Mouse (Mus musculus) myocyte (in vitro differentiated cells): ENCODE data around the gene Rabgap1l. TPM values are rescaled to one million over a fixed set of nuclear protein-coding genes. Genes with fewer than 3 reads are reported as not detected.

Experiments
- H3K27me3 ChIP-seq: one replicate; pipeline ENCODE4 v1.6.1; 2011; ENCODE audit not compliant: control insufficient read depth, insufficient read depth, insufficient read length
- H3K36me3 ChIP-seq: one replicate; pipeline ENCODE4 v1.6.1; 2011; ENCODE audit not compliant: control insufficient read depth, insufficient read depth
- H3K4me2 ChIP-seq: one replicate; pipeline ENCODE4 v1.6.1; 2011; ENCODE audit warnings: low read depth, control low read depth
- H3K4me3 ChIP-seq: one replicate; pipeline ENCODE4 v1.5.1; 2011; ENCODE audit warnings: mild to moderate bottlenecking, control low read depth, moderate library complexity
- H3K79me2 ChIP-seq: one replicate; pipeline ENCODE4 v1.6.1; 2011; ENCODE audit not compliant: control insufficient read depth, insufficient read depth
- H3ac ChIP-seq: one replicate; pipeline ENCODE4 v1.6.1; 2011; ENCODE audit not compliant: control insufficient read depth, insufficient read length
- CEBPB ChIP-seq: IDR thresholded peaks from 2 replicates; pipeline ENCODE4 v1.6.1; 2011; ENCODE audit warnings: mild to moderate bottlenecking, moderate library complexity; ENCODE audit not compliant: poor library complexity, insufficient read depth, severe bottlenecking
- E2F4 ChIP-seq: IDR thresholded peaks from one replicate; pipeline ENCODE4 v1.6.1; 2011; ENCODE audit warnings: mild to moderate bottlenecking, control low read depth, moderate library complexity; ENCODE audit not compliant: insufficient read depth
- MAX ChIP-seq: IDR thresholded peaks from one replicate; pipeline ENCODE4 v1.6.1; 2011; ENCODE audit warnings: low read depth, mild to moderate bottlenecking, control low read depth
- MYOD1 ChIP-seq, 3 experiments: IDR thresholded peaks; one replicate each; pipeline ENCODE4 v1.6.1; 2011; ENCODE audit warnings: control low read depth in 2 of 3, low read depth in 2 of 3, mild to moderate bottlenecking in 2 of 3, moderate library complexity in 1 of 3; ENCODE audit not compliant: insufficient read length in 2 of 3, control insufficient read depth in 1 of 3
- MYOG ChIP-seq, 3 experiments: IDR thresholded peaks; one replicate each; pipeline ENCODE4 v1.6.1; 2011; ENCODE audit warnings: control low read depth in 2 of 3, low read depth in 2 of 3, mild to moderate bottlenecking in 2 of 3; ENCODE audit not compliant: insufficient read length in 2 of 3, control insufficient read depth in 1 of 3, insufficient read depth in 1 of 3
- POLR2A ChIP-seq: IDR thresholded peaks from one replicate; pipeline ENCODE4 v1.6.1; 2011; ENCODE audit warnings: low read depth, mild to moderate bottlenecking, control low read depth, moderate library complexity; ENCODE audit not compliant: insufficient read length
- POLR2AphosphoS2 ChIP-seq: IDR thresholded peaks from one replicate; pipeline ENCODE4 v1.6.1; 2011; ENCODE audit warnings: low read depth, control low read depth; ENCODE audit not compliant: insufficient read length
- REST ChIP-seq: IDR thresholded peaks from one replicate; pipeline ENCODE4 v1.6.1; 2011; ENCODE audit warnings: mild to moderate bottlenecking, control low read depth, moderate library complexity; ENCODE audit not compliant: insufficient read depth, insufficient read length
- SRF ChIP-seq: IDR thresholded peaks from one replicate; pipeline ENCODE4 v1.6.1; 2011; ENCODE audit warnings: low read depth; ENCODE audit not compliant: control insufficient read depth, insufficient read length
- TCF12 ChIP-seq: IDR thresholded peaks from one replicate; pipeline ENCODE4 v1.6.1; 2011; ENCODE audit warnings: mild to moderate bottlenecking, control low read depth; ENCODE audit not compliant: poor library complexity, insufficient read depth, severe bottlenecking
- TCF3 ChIP-seq: IDR thresholded peaks from one replicate; pipeline ENCODE4 v1.6.1; 2011; ENCODE audit warnings: low read depth, control low read depth; ENCODE audit not compliant: insufficient read length
- USF1 ChIP-seq: IDR thresholded peaks from one replicate; pipeline ENCODE4 v1.6.1; 2011; ENCODE audit warnings: low read depth, mild to moderate bottlenecking, control low read depth, moderate library complexity
- polyA plus RNA-seq: library from polyadenylated mRNA; unstranded; fragments of >200 nt; fragmentation: generic; extraction: Trizol; gene quantifications from one replicate; pipeline ENCODE4 v1.2.1, GENCODE M21; 2012; ENCODE audit warnings: missing spikeins

Rabgap1l gene
- polyA plus RNA-seq, 1 experiment = 6.3 TPM

DNA sequence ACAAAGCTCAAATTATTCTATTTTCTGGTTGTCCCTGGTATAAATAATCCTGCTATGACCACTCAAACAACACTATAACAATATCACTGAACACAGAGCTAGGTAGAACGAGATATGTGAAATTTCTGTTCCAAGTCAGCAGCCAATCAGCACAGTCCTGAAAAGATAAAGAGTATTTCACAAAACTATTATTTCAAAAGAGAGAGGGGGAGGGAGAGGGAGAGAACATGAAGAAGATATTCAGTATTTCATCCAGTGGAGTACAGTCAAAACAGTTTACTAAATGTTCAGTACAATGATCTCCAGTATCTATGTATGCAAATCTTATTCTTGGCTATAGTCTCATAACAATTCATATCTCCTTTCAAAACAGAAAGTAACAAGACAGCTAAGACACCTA lies 5.1 kb downstream of the Rabgap1l start:
- H3K79me2 ChIP-seq = peaks cover 15% of the 10 kb centered on the region
- H3K4me2 ChIP-seq = no peak overlapping the region
- no peak overlapping the region for H3K4me3 ChIP-seq
- no peak overlapping the region for H3ac ChIP-seq
- no peaks in the 10 kb centered on the region for H3K27me3 ChIP-seq
- H3K36me3 ChIP-seq = no peaks in the 10 kb centered on the region
- TF ChIP-seq TCF12 (no peak), MAX (no peak), POLR2AphosphoS2 (no peak), USF1 (no peak), REST (no peak), E2F4 (no peak), POLR2A (no peak), MYOD1 (IDR thresholded peaks at IDR 0.05; ENCODE audit: control insufficient read depth in 1 of 3, insufficient read length in 2 of 3, low read depth in 2 of 3) (no peak), MYOG (IDR thresholded peaks at IDR 0.05; ENCODE audit: control insufficient read depth in 1 of 3, insufficient read depth in 1 of 3, insufficient read length in 2 of 3, low read depth in 2 of 3) (no peak), TCF3 (no peak), SRF (no peak), CEBPB (no peak)

DNA sequence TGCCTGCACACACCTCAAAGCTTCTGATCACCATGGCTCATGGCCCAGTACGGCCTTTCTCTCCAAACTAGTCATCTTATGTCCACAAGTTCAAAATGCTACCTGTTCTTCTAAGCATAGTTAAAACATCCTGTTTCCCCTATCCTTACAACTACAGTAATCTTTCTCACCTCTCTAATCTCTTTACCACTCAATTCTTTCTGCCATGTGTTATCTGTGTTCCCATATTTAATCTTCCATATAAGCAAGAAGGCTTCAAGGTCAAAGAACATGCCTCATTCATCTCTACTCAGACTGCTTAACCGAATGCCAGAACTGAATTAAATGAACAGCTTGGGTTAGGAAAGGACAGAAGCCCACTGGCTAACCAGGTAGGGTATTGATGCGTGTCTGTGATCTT lies 5.8 kb downstream of the Rabgap1l start:
- Histone ChIP-seq H3K4me3 (no peak overlapping the region), H3K27me3 (no peaks in the 10 kb centered on the region), H3ac (no peak overlapping the region), H3K79me2 (peaks cover 15% of the 10 kb centered on the region), H3K36me3 (no peaks in the 10 kb centered on the region), H3K4me2 (no peak overlapping the region)
- TF ChIP-seq MYOG (IDR thresholded peaks at IDR 0.05; ENCODE audit: control insufficient read depth in 1 of 3, insufficient read depth in 1 of 3, insufficient read length in 2 of 3, low read depth in 2 of 3) = no peak
- no peak for TF ChIP-seq USF1
- no peak for TF ChIP-seq SRF
- no peak for TF ChIP-seq TCF12
- TF ChIP-seq CEBPB = no peak
- no peak for TF ChIP-seq MYOD1 (IDR thresholded peaks at IDR 0.05; ENCODE audit: control insufficient read depth in 1 of 3, insufficient read length in 2 of 3, low read depth in 2 of 3)

DNA sequence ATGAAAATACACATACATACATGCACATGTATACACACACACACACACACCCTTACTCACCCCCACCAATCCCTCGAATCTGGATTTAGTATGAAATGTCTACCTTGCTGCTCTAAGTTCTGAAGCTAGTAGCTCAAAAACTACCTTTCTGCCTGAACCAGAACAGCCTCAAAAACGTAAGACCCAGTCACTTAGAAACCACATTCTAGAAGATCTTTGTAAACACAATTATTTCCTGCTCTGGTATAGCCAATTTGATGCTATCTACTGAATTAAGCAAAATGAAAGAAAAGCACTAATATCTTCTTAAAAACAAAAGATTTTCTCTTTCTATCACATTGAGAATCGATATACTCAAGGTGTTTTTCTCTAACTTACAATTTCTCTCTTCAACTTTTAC lies 6.4 kb downstream of the Rabgap1l start:
- Histone ChIP-seq H3K27me3 (no peaks in the 10 kb centered on the region), H3ac (no peak overlapping the region), H3K4me3 (no peak overlapping the region), H3K79me2 (peaks cover 15% of the 10 kb centered on the region), H3K4me2 (no peak overlapping the region), H3K36me3 (no peaks in the 10 kb centered on the region)
- TF ChIP-seq CEBPB (no peak), MYOG (IDR thresholded peaks at IDR 0.05; ENCODE audit: control insufficient read depth in 1 of 3, insufficient read depth in 1 of 3, insufficient read length in 2 of 3, low read depth in 2 of 3) (no peak), TCF3 (no peak), TCF12 (no peak), POLR2AphosphoS2 (no peak), MYOD1 (IDR thresholded peaks at IDR 0.05; ENCODE audit: control insufficient read depth in 1 of 3, insufficient read length in 2 of 3, low read depth in 2 of 3) (no peak), POLR2A (no peak), MAX (no peak), REST (no peak), USF1 (no peak), E2F4 (no peak), SRF (no peak)

DNA sequence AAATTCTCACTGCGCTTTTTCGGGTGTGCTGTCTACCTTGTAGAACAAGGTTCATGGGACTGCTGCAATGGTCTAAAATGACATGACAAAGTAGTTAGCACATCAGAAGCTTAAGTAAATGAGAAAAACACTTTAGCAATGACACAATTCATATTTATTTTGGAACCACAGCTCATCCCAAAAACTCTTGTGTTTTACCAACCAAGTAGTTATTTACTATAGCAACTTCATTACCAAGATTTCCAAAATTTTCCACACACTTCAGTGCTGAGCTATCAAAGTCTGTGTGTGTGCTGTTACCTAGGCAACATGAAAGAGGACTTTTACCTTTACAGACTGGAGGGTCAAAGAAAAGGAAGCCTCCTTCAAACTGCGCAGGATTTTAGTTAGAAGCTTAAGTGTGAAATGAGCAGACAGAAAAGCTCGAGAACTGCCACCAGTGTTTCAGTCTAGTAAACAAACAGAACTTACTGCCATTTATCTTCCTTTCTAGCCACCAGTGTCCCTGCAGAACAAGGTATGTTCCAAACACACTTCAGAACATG lies 7.3 kb downstream of the Rabgap1l start:
- no peak overlapping the region for H3K4me2 ChIP-seq
- peaks cover 15% of the 10 kb centered on the region for H3K79me2 ChIP-seq
- H3K27me3 ChIP-seq = no peaks in the 10 kb centered on the region
- H3K4me3 ChIP-seq = no peak overlapping the region
- TF ChIP-seq MYOG (IDR thresholded peaks at IDR 0.05; ENCODE audit: control insufficient read depth in 1 of 3, insufficient read depth in 1 of 3, insufficient read length in 2 of 3, low read depth in 2 of 3) (no peak), USF1 (no peak), TCF12 (no peak), POLR2A (no peak)
- no peaks in the 10 kb centered on the region for H3K36me3 ChIP-seq
- no peak overlapping the region for H3ac ChIP-seq

- Histone ChIP-seq H3K4me2 (no peak overlapping the region), H3ac (no peak overlapping the region), H3K4me3 (no peak overlapping the region), H3K36me3 (no peaks in the 10 kb centered on the region), H3K79me2 (peaks cover 7% of the 10 kb centered on the region), H3K27me3 (no peaks in the 10 kb centered on the region)
- no peak for TF ChIP-seq TCF12
- no peak for TF ChIP-seq MAX
Measured at GRCm38 (mm10) chr1:160784122-160784521, 8.9 kb downstream of the Rabgap1l start.
